Mouse (Mus musculus): ENCODE data around the gene Gldc.

GRCm38 (mm10) chr19:30111421-30111820 is 63.8 kb downstream of the Gldc start:
- no peak for TF ChIP-seq POLR2A (IDR thresholded peaks at IDR 0.05; ENCODE audit: low read depth, low read length)
- no peak for TF ChIP-seq CTCF (IDR thresholded peaks at IDR 0.05; ENCODE audit: borderline replicate concordance, insufficient read depth, low read length)
